Mouse (Mus musculus): ENCODE measurements around the gene Adat2. TPM values are rescaled to one million over a fixed set of nuclear protein-coding genes. Genes with fewer than 3 reads are reported as not detected.

Adat2 gene
- polyA plus RNA-seq, 1 experiment from 2014 or later, result 3.0 TPM

Other genes with a start within 250 kb of the Adat2 start
- 18.8 and 19.8 TPM in 2 replicates for gene Phactr2, start 78.5 kb upstream of the Adat2 start, polyA plus RNA-seq (2014; fragmentation: Nextera tagmentation; extraction: Ambion mirVana)
- gene Fuca2, start 53.4 kb upstream of the Adat2 start, polyA plus RNA-seq (2014; fragmentation: Nextera tagmentation; extraction: Ambion mirVana), result 24.9 and 25.1 TPM in 2 replicates
- gene Pex3, start 248 bp downstream of the Adat2 start, polyA plus RNA-seq (2014; fragmentation: Nextera tagmentation; extraction: Ambion mirVana), result 30.0 and 30.9 TPM in 2 replicates